7 mouse cellular contexts compared by ENCODE assay signal in the genomic region with DNA sequence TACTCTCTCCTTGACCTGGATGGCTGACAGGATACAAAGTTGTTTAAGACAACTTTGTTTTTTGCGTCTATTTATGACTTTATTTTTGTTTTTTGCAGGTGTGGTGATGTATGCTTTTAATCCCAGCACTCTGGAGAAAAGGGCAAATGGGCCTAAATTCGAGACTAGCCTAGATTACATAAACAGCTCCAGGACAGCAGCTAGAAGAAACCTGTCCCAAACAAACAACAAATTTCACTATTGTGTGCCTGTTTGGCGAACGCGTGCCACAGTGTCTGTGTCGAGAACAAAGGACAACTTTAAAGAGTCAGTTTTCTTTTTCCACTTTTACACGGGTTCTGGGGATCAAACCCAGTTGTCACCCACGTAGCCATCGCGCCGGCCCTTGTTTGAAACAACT. TPM values are rescaled to one million over a fixed set of nuclear protein-coding genes. Genes with fewer than 3 reads are reported as not detected.
DNase-seq lines count a peak whose midpoint lies in the region; ATAC-seq and TF ChIP-seq lines count a peak whose summit lies in the region.

No protein-coding gene starts in this region.

- no peaks in the 10 kb centered on the region for H3K27me3 ChIP-seq in lung, embryonic 15.5 days
- H3K27me3 ChIP-seq in intestine, postnatal 0 days (replicated peaks; ENCODE audit: control insufficient read depth, insufficient read depth, low read length): no peaks in the 10 kb centered on the region
- H3K27me3 ChIP-seq in neural tube, embryonic 15.5 days (replicated peaks): no peaks in the 10 kb centered on the region

- H3K9me3 ChIP-seq in lung, embryonic 15.5 days: no peaks in the 10 kb centered on the region
- no peaks in the 10 kb centered on the region for H3K9me3 ChIP-seq in intestine, postnatal 0 days (ENCODE audit: control insufficient read depth)
- no peaks in the 10 kb centered on the region for H3K9me3 ChIP-seq in neural tube, embryonic 15.5 days (replicated peaks)

- TF ChIP-seq CTCF in embryonic fibroblast, embryonic 13.5 days (IDR thresholded peaks at IDR 0.05; ENCODE audit: borderline replicate concordance, insufficient read depth, low read length): no peak
- TF ChIP-seq CTCF in intestine, postnatal 0 days (IDR thresholded peaks at IDR 0.05; ENCODE audit: low read depth): no peak

- no peak for DNase-seq in lung, postnatal 14 days
- DNase-seq in cerebellum, adult 9-11 months: no peak
- no peak for DNase-seq in left cerebral cortex, adult 11 months (ENCODE audit: low spot score)

- peak overlapping the region; percentile 67 for H3K4me2 ChIP-seq in lung, embryonic 15.5 days
- peak overlapping the region; percentile 79 for H3K4me2 ChIP-seq in intestine, postnatal 0 days (replicated peaks; ENCODE audit: low read depth)
- peak overlapping the region; percentile 77 for H3K4me2 ChIP-seq in neural tube, embryonic 15.5 days

- peaks cover 19% of the 10 kb centered on the region for H3K4me1 ChIP-seq in lung, embryonic 15.5 days
- H3K4me1 ChIP-seq in embryonic fibroblast, embryonic 13.5 days (ENCODE audit: control insufficient read depth, insufficient read depth, low read length): peaks cover 3% of the 10 kb centered on the region
- peaks cover 3% of the 10 kb centered on the region for H3K4me1 ChIP-seq in intestine, postnatal 0 days (replicated peaks; ENCODE audit: control insufficient read depth, insufficient read depth, low read length)
- peaks cover 27% of the 10 kb centered on the region for H3K4me1 ChIP-seq in neural tube, embryonic 15.5 days

- H3K9ac ChIP-seq in lung, embryonic 15.5 days: peak overlapping the region; percentile 88
- H3K9ac ChIP-seq in intestine, postnatal 0 days (ENCODE audit: low read depth, low read length): peak overlapping the region; percentile 63
- peak overlapping the region; percentile 90 for H3K9ac ChIP-seq in neural tube, embryonic 15.5 days (replicated peaks)

- no peak for ATAC-seq in lung, embryonic 15.5 days (ENCODE audit: borderline replicate concordance, extremely low read depth, low FRiP score, low TSS enrichment)
- ATAC-seq in intestine, postnatal 0 days: no peak
- ATAC-seq in neural tube, embryonic 15.5 days (ENCODE audit: low FRiP score): peak; percentile 0; the same call in 1 of the 2 replicates

- 3% methylated on average over 11 of the region's 11 CpGs for WGBS in lung, embryonic 15.5 days
- WGBS in intestine, postnatal 0 days: 4% methylated on average over 11 of the region's 11 CpGs
- WGBS in neural tube, embryonic 15.5 days: 5% methylated on average over 11 of the region's 11 CpGs

- peak overlapping the region; percentile 93 for H3K27ac ChIP-seq in lung, embryonic 15.5 days
- H3K27ac ChIP-seq in embryonic fibroblast, embryonic 13.5 days (ENCODE audit: insufficient read depth, low read length): peak overlapping the region; percentile 85
- H3K27ac ChIP-seq in intestine, postnatal 0 days (ENCODE audit: low read depth, low read length): peak overlapping the region; percentile 90
- peak overlapping the region; percentile 98 for H3K27ac ChIP-seq in neural tube, embryonic 15.5 days (replicated peaks)

- peaks cover 22% of the 10 kb centered on the region for H3K36me3 ChIP-seq in lung, embryonic 15.5 days
- H3K36me3 ChIP-seq in intestine, postnatal 0 days (ENCODE audit: control insufficient read depth, insufficient read depth): peaks cover 14% of the 10 kb centered on the region
- H3K36me3 ChIP-seq in neural tube, embryonic 15.5 days: peaks cover 21% of the 10 kb centered on the region

- no peak for TF ChIP-seq POLR2A in embryonic fibroblast, embryonic 13.5 days (IDR thresholded peaks at IDR 0.05; ENCODE audit: low read depth, low read length)

- H3K4me3 ChIP-seq in lung, embryonic 15.5 days: peak overlapping the region; percentile 91
- H3K4me3 ChIP-seq in embryonic fibroblast, embryonic 13.5 days (ENCODE audit: insufficient read depth, low read length): peak overlapping the region; percentile 56
- H3K4me3 ChIP-seq in intestine, postnatal 0 days (ENCODE audit: low read depth, low read length): peak overlapping the region; percentile 68
- H3K4me3 ChIP-seq in neural tube, embryonic 15.5 days (replicated peaks): peak overlapping the region; percentile 75

RNA-seq across cellular contexts. Expression of a gene that starts 0.6 kb away (rescaled TPM):
- polyA plus RNA-seq in lung, embryonic 15.5 days (2015; fragmentation: Nextera tagmentation; extraction: Ambion mirVana): 99.6 and 107 TPM in 2 replicates
- polyA plus RNA-seq in embryonic fibroblast, embryonic 13.5 days (2011; ENCODE audit: insufficient read length, low read depth, missing spikeins): 93.4 and 102 TPM in 2 replicates
- 44.9 and 45.2 TPM in 2 replicates for polyA plus RNA-seq in intestine, postnatal 0 days (2015; fragmentation: Nextera tagmentation; extraction: Ambion mirVana)
- polyA plus RNA-seq in neural tube, embryonic 15.5 days (2015; fragmentation: Nextera tagmentation; extraction: Ambion mirVana): 110 and 111 TPM in 2 replicates

RNA-seq across cellular contexts. Expression of a gene that starts 8.3 kb away (rescaled TPM):
- polyA plus RNA-seq in lung, embryonic 15.5 days (2015; fragmentation: Nextera tagmentation; extraction: Ambion mirVana): 654 and 708 TPM in 2 replicates
- polyA plus RNA-seq in embryonic fibroblast, embryonic 13.5 days (2011; ENCODE audit: insufficient read length, low read depth, missing spikeins): 328 and 399 TPM in 2 replicates
- 997 and 1,037 TPM in 2 replicates for polyA plus RNA-seq in intestine, postnatal 0 days (2015; fragmentation: Nextera tagmentation; extraction: Ambion mirVana)
- 460 and 559 TPM in 2 replicates for polyA plus RNA-seq in neural tube, embryonic 15.5 days (2015; fragmentation: Nextera tagmentation; extraction: Ambion mirVana)

RNA-seq across cellular contexts. Expression of a gene that starts 41.1 kb away (rescaled TPM):
- polyA plus RNA-seq in lung, embryonic 15.5 days (2015; fragmentation: Nextera tagmentation; extraction: Ambion mirVana): 29.6 and 35.5 TPM in 2 replicates
- 22.9 and 24.5 TPM in 2 replicates for polyA plus RNA-seq in embryonic fibroblast, embryonic 13.5 days (2011; ENCODE audit: insufficient read length, low read depth, missing spikeins)
- polyA plus RNA-seq in intestine, postnatal 0 days (2015; fragmentation: Nextera tagmentation; extraction: Ambion mirVana): 48.6 and 50.4 TPM in 2 replicates
- 49.2 and 52.0 TPM in 2 replicates for polyA plus RNA-seq in neural tube, embryonic 15.5 days (2015; fragmentation: Nextera tagmentation; extraction: Ambion mirVana)

RNA-seq across cellular contexts. Expression of a gene that starts 41.1 kb away (rescaled TPM):
- 484 and 512 TPM in 2 replicates for polyA plus RNA-seq in lung, embryonic 15.5 days (2015; fragmentation: Nextera tagmentation; extraction: Ambion mirVana)
- 575 and 590 TPM in 2 replicates for polyA plus RNA-seq in embryonic fibroblast, embryonic 13.5 days (2011; ENCODE audit: insufficient read length, low read depth, missing spikeins)
- polyA plus RNA-seq in intestine, postnatal 0 days (2015; fragmentation: Nextera tagmentation; extraction: Ambion mirVana): 313 and 315 TPM in 2 replicates
- polyA plus RNA-seq in neural tube, embryonic 15.5 days (2015; fragmentation: Nextera tagmentation; extraction: Ambion mirVana): 261 and 304 TPM in 2 replicates

RNA-seq across cellular contexts. Expression of a gene that starts 45.6 kb away (rescaled TPM):
- 0.39 and 0.40 TPM in 2 replicates for polyA plus RNA-seq in lung, embryonic 15.5 days (2015; fragmentation: Nextera tagmentation; extraction: Ambion mirVana)
- 0.63 TPM in 1 of 2 replicates, not detected in the other for polyA plus RNA-seq in embryonic fibroblast, embryonic 13.5 days (2011; ENCODE audit: insufficient read length, low read depth, missing spikeins)
- polyA plus RNA-seq in intestine, postnatal 0 days (2015; fragmentation: Nextera tagmentation; extraction: Ambion mirVana): 0.14 TPM in 1 of 2 replicates, not detected in the other
- 1.1 and 1.3 TPM in 2 replicates for polyA plus RNA-seq in neural tube, embryonic 15.5 days (2015; fragmentation: Nextera tagmentation; extraction: Ambion mirVana)
